Mouse (Mus musculus): ENCODE measurements around the gene Slc35b1. TPM values are rescaled to one million over a fixed set of nuclear protein-coding genes. Genes with fewer than 3 reads are reported as not detected.

The Slc35b1 gene
- total and polyA plus RNA-seq, 3 experiments = 47.0 to 125 (median 75.1) TPM

- no peak overlapping the region for H3K9ac ChIP-seq (ENCODE audit: insufficient read depth, low read depth)
- H3K9me3 ChIP-seq (replicated peaks; ENCODE audit: low read length) = peaks cover under 1% of the 10 kb centered on the region
- no peak overlapping the region for H3K4me2 ChIP-seq (ENCODE audit: insufficient read depth, low read depth, poor library complexity, severe bottlenecking)
- H3K27ac ChIP-seq (ENCODE audit: insufficient read depth, low read depth) = no peak overlapping the region
- TF ChIP-seq JUND (conservative IDR thresholded peaks at IDR 0.05; ENCODE audit: low read depth, low read length) (no peak), POLR2A (IDR thresholded peaks at IDR 0.05; ENCODE audit: low read depth, low read length) (no peak), MAX (IDR thresholded peaks at IDR 0.05; ENCODE audit: low read length) (no peak), ELF1 (IDR thresholded peaks at IDR 0.05; ENCODE audit: low read depth, low read length) (no peak), MEF2A (IDR thresholded peaks at IDR 0.05; ENCODE audit: borderline replicate concordance, low read depth, low read length) (no peak), HCFC1 (IDR thresholded peaks at IDR 0.05; ENCODE audit: low read depth, low read length) (no peak), ZKSCAN1 (IDR thresholded peaks at IDR 0.05; ENCODE audit: borderline replicate concordance, low read depth, low read length) (no peak), MAFK (IDR thresholded peaks at IDR 0.05; ENCODE audit: insufficient replicate concordance, low read length) (no peak), POLR2AphosphoS2 (IDR thresholded peaks at IDR 0.05; ENCODE audit: low read depth, low read length) (no peak), E2F4 (IDR thresholded peaks at IDR 0.05; ENCODE audit: insufficient replicate concordance, low read depth, low read length) (no peak), ZMIZ1 (IDR thresholded peaks at IDR 0.05; ENCODE audit: low read depth, low read length) (no peak), PAX5 (IDR thresholded peaks at IDR 0.05; ENCODE audit: low read length) (no peak), JUN (IDR thresholded peaks at IDR 0.05; ENCODE audit: insufficient read depth, low read depth, low read length) (no peak)
- 0 out of 4 replicates have a peak, but pooled peaks cover 0 to under 1% of the 10 kb centered on the region in 2 experiments for H3K4me1 ChIP-seq (ENCODE audit: control insufficient read depth in 1 of 2, insufficient read depth in 2 of 2)
- dilution Hi-C loops (cut with MboI; ENCODE audit: extremely low pct_ligation_motif_present, extremely low pct_unique_long_range_greater_than_20kb, low sequenced_read_pairs) = no loop called here
- DNase-seq (ENCODE audit: extremely low read depth) = no peak
- in situ Hi-C loops (cut with MboI; ENCODE audit: low pct_ligation_motif_present, low pct_unique_long_range_greater_than_20kb, low sequenced_read_pairs) = loop anchor here (25.0 kb wide), 1 partner anchor 283 kb away; the partner anchor contains the start of gene Phb
- peaks cover 0 to 2% of the 10 kb centered on the region in 2 experiments for H3K36me3 ChIP-seq (replicated peaks in 1 of 2; ENCODE audit: control insufficient read depth in 1 of 2, insufficient read depth in 1 of 2, low read length in 1 of 2)
- H3K4me3 ChIP-seq (replicated peaks in 1 of 3; ENCODE audit: low read depth in 2 of 3, low read length in 2 of 3, poor library complexity in 1 of 3) = no peak overlapping the region
- H3K79me2 ChIP-seq (replicated peaks; ENCODE audit: control insufficient read depth, extremely low read depth, insufficient read depth, poor library complexity, severe bottlenecking) = no peaks in the 10 kb centered on the region
- peaks cover 64% of the 10 kb centered on the region for H3K27me3 ChIP-seq (replicated peaks)
Measured at GRCm38 (mm10) chr11:95378926-95379325, 5.6 kb upstream of the Slc35b1 start.

- Histone ChIP-seq H3K4me2 (ENCODE audit: insufficient read depth, low read depth, poor library complexity, severe bottlenecking) (no peak overlapping the region), H3K27me3 (replicated peaks) (peaks cover 64% of the 10 kb centered on the region), H3K9me3 (replicated peaks; ENCODE audit: low read length) (no peaks in the 10 kb centered on the region), H3K36me3 (replicated peaks in 1 of 2; ENCODE audit: control insufficient read depth in 1 of 2, insufficient read depth in 1 of 2, low read length in 1 of 2) (peaks cover 0 to 2% of the 10 kb centered on the region in 2 experiments), H3K9ac (ENCODE audit: insufficient read depth, low read depth) (no peak overlapping the region), H3K4me3 (replicated peaks in 1 of 3; ENCODE audit: low read depth in 2 of 3, low read length in 2 of 3, poor library complexity in 1 of 3) (no peak overlapping the region), H3K27ac (ENCODE audit: insufficient read depth, low read depth) (no peak overlapping the region), H3K4me1 (ENCODE audit: control insufficient read depth in 1 of 2, insufficient read depth in 2 of 2) (0 out of 4 replicates have a peak, but pooled peaks cover 0 to 3% of the 10 kb centered on the region in 2 experiments), H3K79me2 (replicated peaks; ENCODE audit: control insufficient read depth, extremely low read depth, insufficient read depth, poor library complexity, severe bottlenecking) (no peaks in the 10 kb centered on the region)
- DNase-seq (ENCODE audit: extremely low read depth) = no peak
- in situ Hi-C loops (cut with MboI; ENCODE audit: low pct_ligation_motif_present, low pct_unique_long_range_greater_than_20kb, low sequenced_read_pairs) (loop anchor here (25.0 kb wide), 1 partner anchor 283 kb away; the partner anchor contains the start of gene Phb), dilution Hi-C loops (cut with MboI; ENCODE audit: extremely low pct_ligation_motif_present, extremely low pct_unique_long_range_greater_than_20kb, low sequenced_read_pairs) (no loop called here)
- TF ChIP-seq UBTF (IDR thresholded peaks at IDR 0.05; ENCODE audit: low read depth, low read length) (no peak), RAD21 (IDR thresholded peaks at IDR 0.05; ENCODE audit: low read depth, low read length) (no peak), ZNF384 (IDR thresholded peaks at IDR 0.05; ENCODE audit: low read depth, low read length) (no peak), IRF4 (IDR thresholded peaks at IDR 0.05; ENCODE audit: low read depth, low read length) (no peak), SMC3 (IDR thresholded peaks at IDR 0.05; ENCODE audit: low read depth, low read length) (no peak), MAZ (IDR thresholded peaks at IDR 0.05; ENCODE audit: low read depth, low read length) (no peak), SIN3A (IDR thresholded peaks at IDR 0.05; ENCODE audit: low read length) (no peak), ZC3H11A (IDR thresholded peaks at IDR 0.05; ENCODE audit: low read depth, low read length) (no peak), JUND (conservative IDR thresholded peaks at IDR 0.05; ENCODE audit: low read depth, low read length) (no peak), MAX (IDR thresholded peaks at IDR 0.05; ENCODE audit: low read length) (no peak), USF2 (conservative IDR thresholded peaks at IDR 0.05; ENCODE audit: low read depth, low read length) (no peak), JUN (IDR thresholded peaks at IDR 0.05; ENCODE audit: insufficient read depth, low read depth, low read length) (no peak)
Measured at GRCm38 (mm10) chr11:95379552-95379951, 4.9 kb upstream of the Slc35b1 start.

All from CH12.LX (cell line).